Mouse (Mus musculus) forebrain, embryonic 10.5 days (tissue): ENCODE results near the gene Cyp19a1. TPM values are rescaled to one million over a fixed set of nuclear protein-coding genes. Genes with fewer than 3 reads are reported as not detected.
A peak's percentile ranks its signal among the peaks of the same experiment; 100 is the strongest.

ENCODE experiments used
- DNase-seq: peaks from one replicate; pipeline ENCODE4 v3.0.0-alpha.2; 2017; ENCODE audit warnings: low spot score; ENCODE audit errors: extremely low spot score
- H3K27ac ChIP-seq: fragments of 300-500 bp; sonication (generic); 2 replicates; pipeline ENCODE4 v1.5.1; 2016; ENCODE audit warnings: mild to moderate bottlenecking
- H3K27me3 ChIP-seq: fragments of 300-500 bp; sonication (generic); 2 replicates; pipeline ENCODE4 v1.6.1; 2016; ENCODE audit warnings: mild to moderate bottlenecking; ENCODE audit not compliant: poor library complexity, severe bottlenecking
- H3K36me3 ChIP-seq: fragments of 300-500 bp; sonication (generic); replicated peaks from 2 replicates; pipeline ENCODE4 v1.6.1; 2016; ENCODE audit warnings: mild to moderate bottlenecking, moderate library complexity
- H3K4me1 ChIP-seq: fragments of 300-500 bp; sonication (generic); 2 replicates; pipeline ENCODE4 v1.6.1; 2016
- H3K4me3 ChIP-seq: fragments of 300-500 bp; sonication (generic); 2 replicates; pipeline ENCODE4 v1.5.1; 2016; ENCODE audit warnings: mild to moderate bottlenecking, moderate library complexity
- H3K9me3 ChIP-seq: fragments of 300-500 bp; sonication (generic); 2 replicates; pipeline ENCODE4 v1.6.1; 2016; ENCODE audit warnings: mild to moderate bottlenecking, moderate library complexity
- WGBS: fragments of 180-500 bp; shearing (Covaris S2); methylation state at CpG from one replicate; pipeline ENCODE4 v1.1.7; 2016; 5-methylcytosine and 5-hydroxymethylcytosine counted together
- polyA plus RNA-seq: library from polyadenylated mRNA; unstranded; fragments of >200 nt; fragmentation: Nextera tagmentation; extraction: Ambion mirVana; gene quantifications from 2 replicates; pipeline ENCODE4 v1.2.1, GENCODE M21; 2016

Cyp19a1 gene
- polyA plus RNA-seq, 1 experiment from 2014 or later, result not detected

- H3K4me1 ChIP-seq, result no peaks in the 10 kb centered on the region
- no peak overlapping the region for H3K4me3 ChIP-seq
- WGBS, result 89% methylated on average over 4 of the region's 4 CpGs
- H3K27ac ChIP-seq, result no peak overlapping the region
- no peaks in the 10 kb centered on the region for H3K9me3 ChIP-seq
- H3K27me3 ChIP-seq, result no peaks in the 10 kb centered on the region
- no peak for DNase-seq
- H3K36me3 ChIP-seq, result no peaks in the 10 kb centered on the region
Measured at GRCm38 (mm10) chr9:54264754-54265153, 3.2 kb downstream of the Cyp19a1 start.

GRCm38 (mm10) chr9:54244869-54245665, 22.8 kb downstream of the Cyp19a1 start:
- no peaks in the 10 kb centered on the region for H3K27me3 ChIP-seq
- H3K4me3 ChIP-seq, result no peak overlapping the region
- peaks cover 8% of the 10 kb centered on the region for H3K4me1 ChIP-seq
- no peaks in the 10 kb centered on the region for H3K36me3 ChIP-seq
- no peak overlapping the region for H3K27ac ChIP-seq
- no peak for DNase-seq
- WGBS, result 75% methylated on average over 3 of the region's 3 CpGs
- H3K9me3 ChIP-seq, result no peaks in the 10 kb centered on the region

GRCm38 (mm10) chr9:54227580-54227979, 40.3 kb downstream of the Cyp19a1 start:
- Histone ChIP-seq H3K36me3 (no peaks in the 10 kb centered on the region), H3K27me3 (no peaks in the 10 kb centered on the region), H3K9me3 (no peaks in the 10 kb centered on the region), H3K4me1 (peaks cover 12% of the 10 kb centered on the region), H3K27ac (no peak overlapping the region), H3K4me3 (no peak overlapping the region)
- 66% methylated on average over 6 of the region's 6 CpGs for WGBS
- no peak for DNase-seq

- Histone ChIP-seq H3K27ac (no peak overlapping the region), H3K9me3 (no peaks in the 10 kb centered on the region), H3K27me3 (no peaks in the 10 kb centered on the region), H3K36me3 (no peaks in the 10 kb centered on the region), H3K4me3 (no peak overlapping the region), H3K4me1 (no peaks in the 10 kb centered on the region)
- no peak for DNase-seq
- 70% methylated on average over 5 of the region's 5 CpGs for WGBS
Measured at GRCm38 (mm10) chr9:54216511-54216910, 51.4 kb downstream of the Cyp19a1 start.

DNA sequence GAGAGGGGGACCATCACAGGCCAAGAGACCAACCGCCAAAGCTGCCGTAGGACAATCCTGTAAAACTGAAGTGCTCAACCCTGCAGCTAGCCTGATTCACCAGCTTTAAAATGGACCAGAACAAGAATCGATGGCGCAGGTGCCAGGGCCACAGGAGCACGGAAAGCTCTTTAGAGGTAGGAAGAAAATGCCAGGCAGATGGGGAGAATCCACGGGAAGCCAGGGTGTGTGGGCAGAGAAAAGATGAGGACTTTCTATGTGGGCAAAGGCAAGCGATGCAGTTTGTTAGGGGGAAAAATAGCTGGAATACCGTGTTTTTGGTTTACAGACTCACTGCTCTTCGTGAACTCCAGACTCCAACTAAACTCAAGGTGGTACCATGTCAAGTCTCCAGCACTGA, 53.0 kb downstream of the Cyp19a1 start:
- Histone ChIP-seq H3K9me3 (no peaks in the 10 kb centered on the region), H3K27ac (no peak overlapping the region), H3K4me3 (no peak overlapping the region), H3K4me1 (no peaks in the 10 kb centered on the region), H3K27me3 (no peaks in the 10 kb centered on the region), H3K36me3 (no peaks in the 10 kb centered on the region)
- WGBS, result 89% methylated on average over 9 of the region's 9 CpGs
- no peak for DNase-seq

DNA sequence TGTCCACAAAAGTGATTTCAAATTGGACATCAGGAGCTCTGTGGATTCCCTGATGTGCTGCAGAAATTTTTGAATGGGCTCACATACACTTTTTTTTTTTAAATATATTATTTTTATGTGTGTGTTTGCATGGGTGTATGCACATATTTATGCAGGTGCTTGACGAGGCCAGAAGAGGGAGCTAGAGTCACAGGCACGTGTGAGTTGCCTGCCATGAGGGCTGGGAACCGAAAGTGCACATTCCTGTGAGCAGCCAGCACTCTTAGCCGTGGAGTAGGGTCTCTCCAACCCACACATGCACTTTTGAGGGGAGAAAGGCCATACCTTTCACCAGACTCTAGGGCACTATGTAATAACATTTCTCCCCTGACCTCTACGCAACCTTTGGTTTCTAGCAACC, 73.1 kb downstream of the Cyp19a1 start:
- H3K9me3 ChIP-seq, result no peaks in the 10 kb centered on the region
- WGBS, result 74% methylated on average over 5 of the region's 5 CpGs
- DNase-seq, result no peak
- no peaks in the 10 kb centered on the region for H3K27me3 ChIP-seq
- no peaks in the 10 kb centered on the region for H3K36me3 ChIP-seq
- 0 out of 2 replicates have a peak, but pooled peaks cover 3% of the 10 kb centered on the region for H3K4me1 ChIP-seq
- no peak overlapping the region for H3K4me3 ChIP-seq
- no peak overlapping the region for H3K27ac ChIP-seq

GRCm38 (mm10) chr9:54191435-54191834, 76.5 kb downstream of the Cyp19a1 start:
- Histone ChIP-seq H3K4me1 (0 out of 2 replicates have a peak, but pooled peaks cover 3% of the 10 kb centered on the region), H3K36me3 (no peaks in the 10 kb centered on the region), H3K27ac (no peak overlapping the region), H3K9me3 (no peaks in the 10 kb centered on the region), H3K4me3 (no peak overlapping the region), H3K27me3 (no peaks in the 10 kb centered on the region)
- DNase-seq, result no peak
- WGBS, result 82% methylated on average over 3 of the region's 3 CpGs

- no peaks in the 10 kb centered on the region for H3K27me3 ChIP-seq
- no peak overlapping the region for H3K4me3 ChIP-seq
- H3K4me1 ChIP-seq, result peaks cover 5% of the 10 kb centered on the region
- no peak for DNase-seq
- H3K9me3 ChIP-seq, result no peaks in the 10 kb centered on the region
- 92% methylated on average over 7 of the region's 7 CpGs for WGBS
- no peak overlapping the region for H3K27ac ChIP-seq
- no peaks in the 10 kb centered on the region for H3K36me3 ChIP-seq
Measured at GRCm38 (mm10) chr9:54182484-54182883, 85.4 kb downstream of the Cyp19a1 start.

GRCm38 (mm10) chr9:54181330-54181729, 86.6 kb downstream of the Cyp19a1 start:
- Histone ChIP-seq H3K4me1 (peaks cover 5% of the 10 kb centered on the region), H3K36me3 (no peaks in the 10 kb centered on the region), H3K9me3 (no peaks in the 10 kb centered on the region), H3K27ac (peak overlapping the region; percentile 80), H3K27me3 (no peaks in the 10 kb centered on the region), H3K4me3 (no peak overlapping the region)
- DNase-seq, result peak; percentile 48
- 13% methylated on average over 2 of the region's 2 CpGs for WGBS

DNA sequence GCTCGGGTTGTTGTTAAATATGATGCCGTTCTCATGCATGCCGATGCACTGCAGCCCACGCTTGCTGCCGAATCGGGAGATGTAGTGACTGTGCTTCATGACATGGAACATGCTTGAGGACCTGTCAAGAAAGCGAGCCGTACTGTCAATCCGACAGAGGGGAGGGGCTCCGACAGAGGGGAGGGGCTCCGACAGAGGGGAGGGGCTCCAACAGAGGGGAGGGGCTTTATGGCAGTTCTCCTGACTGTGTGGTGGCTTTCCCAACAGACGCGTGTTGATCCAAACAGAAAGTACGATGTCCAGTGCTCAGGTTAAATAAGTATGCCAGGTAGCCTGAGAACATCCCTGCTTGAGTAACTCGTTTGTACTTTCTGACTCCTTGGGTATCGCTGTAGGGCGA, 87.7 kb downstream of the Cyp19a1 start:
- H3K27me3 ChIP-seq, result no peaks in the 10 kb centered on the region
- 80% methylated on average over 17 of the region's 17 CpGs for WGBS
- H3K36me3 ChIP-seq, result no peaks in the 10 kb centered on the region
- H3K4me3 ChIP-seq, result no peak overlapping the region
- no peak for DNase-seq
- peaks cover 5% of the 10 kb centered on the region for H3K4me1 ChIP-seq
- H3K9me3 ChIP-seq, result no peaks in the 10 kb centered on the region
- H3K27ac ChIP-seq, result no peak overlapping the region

DNA sequence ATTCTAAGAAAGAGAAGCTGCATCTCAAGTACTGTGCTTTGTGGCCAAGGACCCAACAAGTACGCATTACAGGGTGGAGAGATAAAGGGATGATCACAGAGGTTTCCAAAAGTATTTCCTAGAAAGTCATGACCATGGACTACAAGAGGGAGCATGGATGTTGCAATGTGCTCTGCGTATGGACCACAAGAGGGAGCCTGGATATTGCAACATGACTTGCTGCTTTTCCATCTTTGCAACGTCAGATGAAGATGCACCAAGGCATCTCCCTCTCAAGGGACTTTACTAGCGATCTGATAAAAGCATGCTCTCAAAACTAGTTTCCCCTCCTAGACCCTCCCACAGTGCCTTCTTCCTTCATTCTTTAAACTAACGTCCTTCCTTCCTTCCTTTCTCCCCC, 98.4 kb downstream of the Cyp19a1 start:
- no peak overlapping the region for H3K27ac ChIP-seq
- no peaks in the 10 kb centered on the region for H3K4me1 ChIP-seq
- H3K27me3 ChIP-seq, result no peaks in the 10 kb centered on the region
- no peak overlapping the region for H3K4me3 ChIP-seq
- 65% methylated on average over 5 of the region's 5 CpGs for WGBS
- DNase-seq, result no peak
- no peaks in the 10 kb centered on the region for H3K9me3 ChIP-seq
- H3K36me3 ChIP-seq, result no peaks in the 10 kb centered on the region

- Histone ChIP-seq H3K27me3 (no peaks in the 10 kb centered on the region), H3K9me3 (no peaks in the 10 kb centered on the region), H3K4me3 (no peak overlapping the region), H3K36me3 (no peaks in the 10 kb centered on the region), H3K4me1 (no peaks in the 10 kb centered on the region), H3K27ac (no peak overlapping the region)
- DNase-seq, result no peak
- 90% methylated on average over 10 of the region's 10 CpGs for WGBS
Measured at GRCm38 (mm10) chr9:54168425-54168824, 99.5 kb downstream of the Cyp19a1 start.

DNA sequence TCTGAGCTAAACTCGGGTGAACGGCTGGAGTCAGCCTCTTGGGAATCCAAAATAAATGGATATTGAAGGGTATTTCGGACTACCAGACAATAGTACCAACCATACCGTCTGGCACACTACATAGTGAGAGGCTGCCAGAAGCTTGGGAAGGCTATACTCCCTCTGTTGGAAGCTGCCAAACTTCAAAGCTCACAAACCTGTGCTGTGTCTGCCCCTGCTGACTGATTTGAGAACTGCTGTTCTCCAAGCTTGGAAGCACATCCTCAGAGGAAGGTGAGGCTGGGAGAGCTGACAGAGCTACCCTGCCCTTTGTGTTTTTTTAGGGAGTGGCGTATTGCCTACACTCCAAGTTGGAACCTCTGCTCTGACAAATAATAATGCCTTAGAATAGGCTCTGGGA, 104.8 kb downstream of the Cyp19a1 start:
- no peak overlapping the region for H3K4me3 ChIP-seq
- no peaks in the 10 kb centered on the region for H3K4me1 ChIP-seq
- no peaks in the 10 kb centered on the region for H3K27me3 ChIP-seq
- H3K9me3 ChIP-seq, result peaks cover 13% of the 10 kb centered on the region
- WGBS, result 79% methylated on average over 5 of the region's 5 CpGs
- DNase-seq, result no peak
- no peak overlapping the region for H3K27ac ChIP-seq
- H3K36me3 ChIP-seq, result no peaks in the 10 kb centered on the region
